Mouse (Mus musculus) E14TG2a.4 (cell line): ENCODE data around the gene Slc29a1.

ENCODE experiments used
- CTCF ChIP-seq: conservative IDR thresholded peaks from 2 replicates; pipeline ENCODE4 v1.5.1; 2014; ENCODE audit warnings: low read length
- NANOG ChIP-seq: IDR thresholded peaks from 2 replicates; pipeline ENCODE4 v1.6.1; 2014; ENCODE audit warnings: borderline replicate concordance, low read length, mixed read lengths

DNA sequence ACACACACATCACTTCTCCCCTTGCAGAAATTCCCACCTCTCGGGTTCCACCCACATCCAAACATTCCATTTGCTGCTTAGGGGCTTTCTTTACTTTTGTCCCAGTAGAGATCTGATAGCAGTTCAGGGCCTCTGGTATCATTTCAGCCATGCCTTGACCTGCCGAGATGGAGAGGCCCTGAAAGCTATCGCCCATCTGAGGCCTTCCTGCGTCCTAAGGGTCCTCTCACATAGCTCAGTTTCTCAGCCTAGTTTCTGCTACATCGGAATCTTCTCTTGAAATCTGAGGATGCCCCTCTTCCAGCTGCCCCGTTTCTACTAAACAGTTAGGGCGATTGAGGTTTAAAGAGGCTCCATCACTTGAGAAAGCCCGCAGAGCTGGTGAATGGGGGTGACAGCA lies 5.2 kb downstream of the Slc29a1 start:
- TF ChIP-seq CTCF (no peak), NANOG (no peak)
